Mouse (Mus musculus) hindbrain, embryonic 16.5 days (tissue): ENCODE data around the gene Iqcg. TPM values are rescaled to one million over a fixed set of nuclear protein-coding genes. Genes with fewer than 3 reads are reported as not detected.
"Not testable (repeated sequence)": the region's sequence is repeated elsewhere in the genome, so short reads cannot be mapped to it uniquely, and the experiment has no call there.

Source experiments
- ATAC-seq: fragments of 200-750 bp; cut with Nextera tagmentation; 2 replicates; pipeline ENCODE4 v1.8.0; 2017; ENCODE audit warnings: moderate TSS enrichment, moderate library complexity
- H3K27ac ChIP-seq: fragments of 300-500 bp; sonication (generic); 2 replicates; pipeline ENCODE4 v1.5.1; 2014; ENCODE audit warnings: low read depth, mild to moderate bottlenecking, control low read depth, low read length, moderate library complexity
- H3K27me3 ChIP-seq: fragments of 300-500 bp; sonication (generic); replicated peaks from 2 replicates; pipeline ENCODE4 v1.6.1; 2014; ENCODE audit warnings: low read length; ENCODE audit not compliant: control insufficient read depth, insufficient read depth
- H3K36me3 ChIP-seq: fragments of 300-500 bp; sonication (generic); 2 replicates; pipeline ENCODE4 v1.6.1; 2014; ENCODE audit warnings: mild to moderate bottlenecking, low read length, moderate library complexity, mixed read lengths; ENCODE audit not compliant: control insufficient read depth, insufficient read depth
- H3K4me1 ChIP-seq: fragments of 300-500 bp; sonication (generic); 2 replicates; pipeline ENCODE4 v1.6.1; 2014; ENCODE audit warnings: low read depth, low read length; ENCODE audit not compliant: control insufficient read depth, insufficient read depth
- H3K4me2 ChIP-seq: fragments of 300-500 bp; sonication (generic); 2 replicates; pipeline ENCODE4 v1.6.1; 2014; ENCODE audit warnings: mild to moderate bottlenecking, low read length, control low read depth, moderate library complexity
- H3K4me3 ChIP-seq: fragments of 300-500 bp; sonication (generic); 2 replicates; pipeline ENCODE4 v1.5.1; 2014; ENCODE audit warnings: mild to moderate bottlenecking, low read length, control low read depth, moderate library complexity
- H3K9ac ChIP-seq: fragments of 300-500 bp; sonication (generic); 2 replicates; pipeline ENCODE4 v1.6.1; 2014; ENCODE audit warnings: low read depth, mild to moderate bottlenecking, control low read depth, low read length, moderate library complexity
- H3K9me3 ChIP-seq: fragments of 300-500 bp; sonication (generic); 2 replicates; pipeline ENCODE4 v1.6.1; 2014; ENCODE audit warnings: mild to moderate bottlenecking, low read length, moderate library complexity; ENCODE audit not compliant: control insufficient read depth
- WGBS: fragments of 180-500 bp; shearing (Covaris S2); extraction: QIAGEN DNeasy Blood & Tissue Kit; methylation state at CpG from one replicate; pipeline ENCODE4 v1.1.7; 2014; 5-methylcytosine and 5-hydroxymethylcytosine counted together
- polyA plus RNA-seq: library from polyadenylated mRNA; unstranded; fragments of >200 nt; fragmentation: Nextera tagmentation; extraction: Ambion mirVana; gene quantifications from 2 replicates; pipeline ENCODE4 v1.2.1, GENCODE M21; 2015

The Iqcg gene
- polyA plus RNA-seq, 1 experiment from 2014 or later: 7.9 TPM

GRCm38 (mm10) chr16:33058033-33058432 lies 2.0 kb upstream of the Iqcg start:
- H3K4me2 ChIP-seq: peak overlapping the region; percentile 33; the same call in 1 of the 2 replicates

GRCm38 (mm10) chr16:33056786-33057185 lies 768 bp upstream of the Iqcg start:
- peaks cover 17% of the 10 kb centered on the region for H3K36me3 ChIP-seq
- H3K4me1 ChIP-seq: peaks cover 13% of the 10 kb centered on the region
- H3K9me3 ChIP-seq: no peaks in the 10 kb centered on the region
- H3K9ac ChIP-seq: peak overlapping the region; percentile 91
- peak; percentile 35 for ATAC-seq
- H3K4me2 ChIP-seq: peak overlapping the region; percentile 86
- peak overlapping the region; percentile 94 for H3K4me3 ChIP-seq
- peak overlapping the region; percentile 91 for H3K27ac ChIP-seq
- H3K27me3 ChIP-seq: no peaks in the 10 kb centered on the region
- WGBS: under 1% methylated on average over 24 of the region's 24 CpGs

More at GRCm38 (mm10) chr16:33058033-33058432, 2.0 kb upstream of the Iqcg start:
- Histone ChIP-seq H3K27ac (no peak overlapping the region), H3K27me3 (no peaks in the 10 kb centered on the region), H3K9ac (no peak overlapping the region), H3K9me3 (no peaks in the 10 kb centered on the region), H3K4me3 (no peak overlapping the region), H3K4me1 (peaks cover 14% of the 10 kb centered on the region), H3K36me3 (peaks cover 17% of the 10 kb centered on the region)
- WGBS: 91% methylated on average over 16 of the region's 16 CpGs
- no peak for ATAC-seq

GRCm38 (mm10) chr16:33055655-33056054 lies 363 bp downstream of the Iqcg start:
- peaks cover 13% of the 10 kb centered on the region for H3K4me1 ChIP-seq

GRCm38 (mm10) chr16:33054927-33055326 lies 1.1 kb downstream of the Iqcg start:
- Histone ChIP-seq H3K4me1 (peaks cover 13% of the 10 kb centered on the region), H3K36me3 (peaks cover 14% of the 10 kb centered on the region)
- H3K4me3 ChIP-seq, H3K27me3 ChIP-seq, ATAC-seq, H3K9ac ChIP-seq, H3K4me2 ChIP-seq, H3K9me3 ChIP-seq, H3K27ac ChIP-seq: not testable (repeated sequence)
- WGBS: 90% methylated on average over 2 of the region's 2 CpGs

More at GRCm38 (mm10) chr16:33055655-33056054, 363 bp downstream of the Iqcg start:
- H3K36me3 ChIP-seq: peaks cover 17% of the 10 kb centered on the region
- H3K4me2 ChIP-seq: peak overlapping the region; percentile 86
- ATAC-seq: peak; percentile 32
- no peaks in the 10 kb centered on the region for H3K27me3 ChIP-seq
- H3K9ac ChIP-seq: peak overlapping the region; percentile 48
- H3K4me3 ChIP-seq: peak overlapping the region; percentile 94
- H3K9me3 ChIP-seq: no peaks in the 10 kb centered on the region
- 19% methylated on average over 10 of the region's 10 CpGs for WGBS
- no peak overlapping the region for H3K27ac ChIP-seq

- no peak for ATAC-seq
- WGBS: 85% methylated on average over 5 of the region's 5 CpGs
- no peaks in the 10 kb centered on the region for H3K36me3 ChIP-seq
- no peak overlapping the region for H3K4me2 ChIP-seq
- H3K9ac ChIP-seq: no peak overlapping the region
- no peak overlapping the region for H3K4me3 ChIP-seq
- H3K27me3 ChIP-seq: no peaks in the 10 kb centered on the region
- H3K27ac ChIP-seq: no peak overlapping the region
- H3K9me3 ChIP-seq: no peaks in the 10 kb centered on the region
- peaks cover 11% of the 10 kb centered on the region for H3K4me1 ChIP-seq
Observed at GRCm38 (mm10) chr16:33053141-33053540, 2.9 kb downstream of the Iqcg start.

- 96% methylated on average over 16 of the region's 16 CpGs for whole genome bisulfite sequencing
- H3K4me1 ChIP-seq: no peaks in the 10 kb centered on the region
- H3K27me3 ChIP-seq: no peaks in the 10 kb centered on the region
- H3K4me2 ChIP-seq: no peak overlapping the region
- ATAC-seq: no peak
- no peaks in the 10 kb centered on the region for H3K36me3 ChIP-seq
- no peak overlapping the region for H3K4me3 ChIP-seq
- H3K27ac ChIP-seq: no peak overlapping the region
- no peak overlapping the region for H3K9ac ChIP-seq
- no peaks in the 10 kb centered on the region for H3K9me3 ChIP-seq
Observed at GRCm38 (mm10) chr16:33049809-33050208, 6.2 kb downstream of the Iqcg start.

GRCm38 (mm10) chr16:33048686-33049085 lies 7.3 kb downstream of the Iqcg start:
- WGBS: 84% methylated on average over 2 of the region's 2 CpGs

GRCm38 (mm10) chr16:33048004-33048403 lies 8.0 kb downstream of the Iqcg start:
- ATAC-seq: no peak
- WGBS: 93% methylated on average over 1 of the region's 1 CpGs
- H3K4me3 ChIP-seq: no peak overlapping the region
- no peaks in the 10 kb centered on the region for H3K4me1 ChIP-seq
- H3K27ac ChIP-seq: no peak overlapping the region
- no peaks in the 10 kb centered on the region for H3K36me3 ChIP-seq
- H3K9ac ChIP-seq: no peak overlapping the region
- no peaks in the 10 kb centered on the region for H3K9me3 ChIP-seq
- no peaks in the 10 kb centered on the region for H3K27me3 ChIP-seq
- no peak overlapping the region for H3K4me2 ChIP-seq

More at GRCm38 (mm10) chr16:33048686-33049085, 7.3 kb downstream of the Iqcg start:
- H3K9ac ChIP-seq: no peak overlapping the region
- H3K9me3 ChIP-seq: no peaks in the 10 kb centered on the region
- H3K36me3 ChIP-seq: no peaks in the 10 kb centered on the region
- H3K27ac ChIP-seq: no peak overlapping the region
- ATAC-seq: no peak
- H3K4me1 ChIP-seq: no peaks in the 10 kb centered on the region
- no peak overlapping the region for H3K4me3 ChIP-seq
- H3K27me3 ChIP-seq: no peaks in the 10 kb centered on the region
- H3K4me2 ChIP-seq: no peak overlapping the region

- WGBS: 77% methylated on average over 2 of the region's 2 CpGs
- H3K27me3 ChIP-seq: no peaks in the 10 kb centered on the region
- no peaks in the 10 kb centered on the region for H3K4me1 ChIP-seq
- no peak overlapping the region for H3K9ac ChIP-seq
- H3K9me3 ChIP-seq: no peaks in the 10 kb centered on the region
- no peak overlapping the region for H3K4me3 ChIP-seq
- no peak for ATAC-seq
- no peak overlapping the region for H3K4me2 ChIP-seq
- H3K36me3 ChIP-seq: no peaks in the 10 kb centered on the region
- H3K27ac ChIP-seq: no peak overlapping the region
Observed at GRCm38 (mm10) chr16:33043268-33043667, 12.8 kb downstream of the Iqcg start.

GRCm38 (mm10) chr16:33042682-33043081 lies 13.3 kb downstream of the Iqcg start:
- no peak for ATAC-seq
- Histone ChIP-seq H3K9ac (no peak overlapping the region), H3K36me3 (no peaks in the 10 kb centered on the region), H3K9me3 (no peaks in the 10 kb centered on the region), H3K4me2 (no peak overlapping the region), H3K4me1 (no peaks in the 10 kb centered on the region), H3K27me3 (no peaks in the 10 kb centered on the region), H3K27ac (no peak overlapping the region), H3K4me3 (no peak overlapping the region)
- WGBS: 73% methylated on average over 1 of the region's 1 CpGs
